Mouse (Mus musculus) cerebellum, adult 18-20 months (tissue): Measurements from ENCODE around the gene Prmt3.

Experiments
- DNase-seq, 2 experiments: peaks; one replicate each; pipeline ENCODE4 v3.0.0; 2021

Prmt3 gene

DNA sequence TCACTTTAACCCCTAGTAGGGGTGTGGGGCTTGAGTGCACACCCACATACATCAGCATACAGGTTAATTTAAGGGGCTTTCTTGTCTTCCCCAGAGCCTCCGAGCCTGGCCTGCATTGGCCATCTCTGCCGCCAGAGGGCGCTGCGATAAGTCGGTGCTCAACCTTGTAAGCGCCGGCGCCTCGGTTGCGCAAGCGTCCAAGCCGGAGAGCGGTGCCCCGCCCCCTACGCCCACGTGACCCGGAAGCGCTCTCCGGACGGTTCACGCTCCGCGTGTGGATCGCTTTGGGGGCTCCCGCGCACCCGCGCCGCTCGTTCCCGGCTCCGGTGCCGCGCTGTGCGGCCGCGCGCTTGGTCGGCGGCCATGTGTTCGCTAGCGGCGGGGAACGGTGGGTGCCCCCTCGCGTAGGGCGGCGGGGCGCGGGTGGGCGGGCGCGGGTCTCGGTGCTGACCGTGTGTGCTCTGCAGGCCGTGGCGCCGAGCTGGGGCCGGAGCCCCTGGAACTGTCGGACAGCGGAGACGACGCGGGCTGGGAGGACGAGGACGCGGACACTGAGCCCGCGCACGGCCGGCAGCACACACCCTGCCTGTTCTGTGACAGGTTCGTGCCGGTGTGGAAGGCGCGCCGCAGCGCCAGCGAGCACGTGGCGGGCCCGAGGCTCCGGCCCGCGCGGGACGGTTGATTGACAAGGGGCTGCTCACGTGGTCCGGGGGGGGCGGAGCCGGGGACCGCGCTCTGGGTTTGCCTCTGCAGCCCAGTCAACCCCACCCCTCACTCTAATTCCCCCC lies at the start of gene Prmt3:
Prmt3 (plus strand) TSS at position 233 of the 788 bp plus-strand sequence.
- peak; percentile 97 to 99 for DNase-seq

DNA sequence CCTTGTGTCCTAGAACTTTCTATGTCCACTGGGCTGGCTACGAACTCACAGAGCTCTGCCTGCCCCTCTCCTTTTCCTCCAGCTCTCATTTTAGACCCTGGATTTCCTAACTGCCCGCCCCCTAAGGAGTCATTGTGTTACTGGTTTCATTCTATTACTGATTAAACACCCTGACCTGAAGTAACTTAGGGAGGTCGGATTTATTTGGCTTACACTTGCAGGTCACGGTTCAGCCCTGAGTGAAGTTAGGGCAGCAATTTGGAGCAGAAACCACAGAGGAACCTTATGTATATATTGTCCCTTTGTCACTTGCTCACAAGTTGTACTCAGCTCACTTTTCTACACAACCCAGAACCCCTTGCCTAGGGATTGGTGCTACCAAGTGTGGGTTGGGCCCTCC lies 43.8 kb upstream of the Prmt3 start:
- no peak for DNase-seq

DNA sequence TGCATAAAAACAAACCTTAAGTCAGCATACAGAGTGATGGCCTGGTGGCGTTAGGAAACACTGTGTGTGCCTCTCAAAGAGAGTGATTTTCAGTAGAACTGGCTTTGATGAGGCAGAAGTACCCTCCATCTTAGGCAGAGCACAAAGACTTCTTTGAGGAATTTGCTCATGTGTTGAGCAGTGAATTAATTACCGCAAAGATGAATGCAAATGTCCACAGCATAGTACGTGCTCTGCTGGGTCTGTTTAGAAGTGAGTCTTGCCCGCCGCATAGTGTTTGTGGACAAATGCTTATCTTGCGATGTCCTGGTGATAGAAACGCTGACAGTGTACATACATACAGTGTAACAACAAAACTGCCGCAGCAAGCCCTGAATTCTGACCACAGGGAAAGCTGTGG lies 38.7 kb upstream of the Prmt3 start:
- DNase-seq = no peak

DNA sequence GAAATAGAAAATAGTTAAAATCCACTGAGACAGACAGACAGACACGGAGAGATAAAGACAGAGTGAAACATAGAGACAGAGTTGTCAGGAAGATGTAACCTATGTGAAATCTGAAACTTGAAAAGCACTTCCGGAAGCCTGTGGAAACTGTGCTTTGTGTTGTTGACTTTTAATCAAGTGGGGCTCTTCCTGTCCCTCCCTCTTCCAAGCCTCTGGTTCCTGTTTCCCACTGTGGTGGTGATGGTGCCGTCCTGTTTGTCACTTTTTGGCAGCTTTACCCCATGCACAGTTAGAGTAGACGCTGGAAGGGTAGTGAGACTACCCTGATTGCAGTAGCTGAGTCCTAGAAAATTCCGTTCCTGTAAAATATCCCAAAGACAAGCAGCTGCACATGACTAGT lies 36.7 kb upstream of the Prmt3 start:
- no peak for DNase-seq

DNA sequence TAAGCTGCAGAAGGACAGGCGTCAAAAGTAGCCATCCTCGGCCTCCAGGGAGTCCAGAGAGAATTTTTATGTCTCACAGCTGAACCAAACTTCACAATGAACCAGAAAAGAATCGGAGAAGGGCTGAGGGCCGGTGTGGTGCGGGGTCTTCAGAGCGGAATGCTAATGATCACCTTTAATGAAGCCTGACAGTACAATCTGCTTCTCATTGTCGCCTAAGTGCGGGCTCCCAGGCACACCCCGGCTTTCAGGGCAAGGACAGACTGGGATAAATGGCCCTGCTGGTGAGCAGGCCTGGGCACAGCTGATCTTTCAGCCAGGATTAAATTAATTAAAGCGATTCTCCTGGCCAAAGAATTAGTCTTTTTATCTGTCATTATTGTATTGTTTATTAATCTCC lies 36.2 kb upstream of the Prmt3 start:
- DNase-seq = no peak

DNA sequence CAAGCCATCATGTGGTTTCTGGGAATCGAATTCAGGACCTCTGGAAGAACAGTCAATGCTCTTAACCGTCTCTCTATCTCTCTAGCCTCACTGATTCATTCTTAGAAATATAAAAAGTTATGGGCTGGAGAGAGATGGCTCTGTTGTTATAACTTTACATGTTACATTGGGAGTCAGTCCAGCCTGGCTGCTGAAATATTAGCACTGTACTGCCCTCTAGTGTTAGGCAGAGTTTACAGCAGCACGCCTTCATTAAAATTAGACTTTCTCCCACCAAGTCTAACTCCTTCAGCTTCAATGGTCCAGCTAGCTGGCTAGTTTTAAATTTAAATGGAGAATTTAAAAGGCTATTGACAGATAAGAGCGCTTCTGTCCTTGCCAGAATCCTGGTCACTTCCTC lies 27.0 kb upstream of the Prmt3 start:
- DNase-seq = peak; percentile 19 to 28

DNA sequence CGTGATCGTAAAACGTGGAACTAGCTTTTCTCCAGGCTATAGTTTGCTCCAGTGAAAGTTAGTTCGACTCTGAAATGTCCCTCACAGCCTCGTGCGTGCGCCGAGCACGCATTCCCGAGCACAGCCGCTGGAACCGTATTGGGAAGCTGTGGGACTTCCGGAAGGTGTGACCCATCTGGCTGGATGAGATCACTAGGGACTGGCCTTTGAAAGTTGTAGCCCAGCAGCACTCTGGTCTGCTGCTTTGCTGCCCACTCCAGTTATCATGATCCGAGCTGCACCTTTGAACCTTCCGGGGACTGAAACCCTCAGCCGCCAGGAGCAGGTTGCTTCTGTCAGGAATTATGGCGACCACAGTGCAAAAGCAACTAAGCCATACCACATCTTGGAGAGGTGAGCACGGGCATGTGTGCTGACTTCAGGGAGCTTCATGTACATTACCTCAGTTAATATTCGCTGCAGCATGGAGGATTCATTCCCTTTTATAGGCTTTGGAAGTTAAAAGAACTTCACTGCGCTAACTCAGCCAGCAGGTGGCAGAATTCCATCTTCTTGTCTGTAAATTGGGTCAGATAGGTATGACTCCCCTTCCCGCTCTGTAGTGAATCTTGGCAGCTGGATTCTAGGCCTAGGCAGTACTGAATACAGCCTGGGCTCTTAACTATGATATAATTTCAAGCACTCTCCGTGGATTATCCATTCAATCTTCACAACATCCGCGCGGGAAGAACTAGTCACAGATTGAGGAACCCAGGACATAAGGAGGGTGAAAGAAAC lies 25.2 kb upstream of the Prmt3 start:
- peak; percentile 13 to 16 for DNase-seq

DNA sequence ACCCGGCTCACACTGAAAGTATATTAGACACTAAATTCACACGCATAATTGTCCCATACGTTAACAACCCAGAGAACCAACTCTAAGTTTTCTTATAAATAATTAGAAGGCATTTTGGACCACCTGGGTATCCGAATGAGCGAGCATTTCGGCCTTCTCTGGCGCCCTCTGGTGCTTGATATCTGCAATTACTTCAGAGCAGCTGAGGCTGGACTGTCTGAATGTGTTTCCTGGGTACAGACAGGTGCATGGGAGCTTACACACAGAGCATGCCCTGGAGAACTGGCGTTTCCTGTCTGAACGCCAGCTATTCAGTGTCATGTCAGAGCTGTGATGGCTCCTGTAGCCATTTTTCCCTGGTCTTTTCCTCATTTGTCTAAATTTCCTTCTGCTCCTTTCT lies 23.4 kb upstream of the Prmt3 start:
- peak; percentile 51 to 66 for DNase-seq

DNA sequence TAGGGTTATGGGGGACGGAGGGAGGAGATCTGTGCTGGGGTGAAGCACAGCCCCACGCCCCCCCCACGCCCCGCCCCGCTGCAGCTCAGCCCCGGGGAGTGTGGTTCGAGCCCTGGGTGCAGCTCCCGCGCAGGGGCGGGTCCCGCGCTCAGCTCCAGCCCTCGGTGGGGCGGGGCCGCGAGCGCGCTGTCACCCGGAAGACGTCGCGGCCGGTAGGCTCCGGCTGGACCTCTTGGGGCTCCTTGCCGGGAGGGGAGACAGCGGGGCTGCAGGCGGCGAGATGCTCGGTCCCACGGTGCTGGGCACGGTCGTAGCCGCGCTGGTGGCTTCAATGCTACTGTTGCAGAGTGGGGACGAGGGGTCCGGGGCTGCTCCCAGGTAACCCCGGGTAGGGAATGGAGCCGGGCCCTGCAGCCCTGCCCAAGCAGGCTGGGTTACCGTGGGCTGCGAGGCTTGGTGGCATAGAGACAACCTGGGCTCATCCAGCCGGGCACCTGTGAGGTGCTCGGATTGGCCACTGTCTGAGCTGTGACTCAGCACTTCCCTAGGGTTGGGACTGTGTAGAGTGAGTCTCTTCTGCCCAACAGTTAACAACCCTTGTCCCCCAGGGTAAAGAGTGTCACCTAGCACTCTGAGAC lies 19.1 kb upstream of the Prmt3 start, which contains the start of gene Htatip2:
Htatip2 (plus strand) TSS at position 182 of the 638 bp plus-strand sequence.
- DNase-seq = peak; percentile 22 to 35

DNA sequence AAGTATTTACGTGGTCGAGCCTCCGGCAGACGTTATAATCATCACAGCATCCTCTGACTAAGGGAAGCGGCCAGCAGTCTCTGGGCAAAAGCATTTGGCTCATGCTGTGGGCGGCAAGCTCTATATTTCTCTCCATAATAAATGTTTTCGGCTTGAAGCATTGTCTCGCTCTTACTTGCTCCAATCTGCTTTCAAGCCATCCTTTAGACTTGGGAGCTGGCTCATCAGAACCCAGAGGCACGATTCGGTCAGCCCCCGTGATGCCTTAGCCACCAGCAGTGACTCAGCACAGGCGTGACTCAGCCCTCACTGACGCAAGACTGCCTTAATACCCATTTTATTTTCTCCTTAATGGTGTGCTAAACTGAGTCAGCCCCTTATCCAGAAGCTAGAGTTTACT lies 15.5 kb upstream of the Prmt3 start:
- DNase-seq = no peak

DNA sequence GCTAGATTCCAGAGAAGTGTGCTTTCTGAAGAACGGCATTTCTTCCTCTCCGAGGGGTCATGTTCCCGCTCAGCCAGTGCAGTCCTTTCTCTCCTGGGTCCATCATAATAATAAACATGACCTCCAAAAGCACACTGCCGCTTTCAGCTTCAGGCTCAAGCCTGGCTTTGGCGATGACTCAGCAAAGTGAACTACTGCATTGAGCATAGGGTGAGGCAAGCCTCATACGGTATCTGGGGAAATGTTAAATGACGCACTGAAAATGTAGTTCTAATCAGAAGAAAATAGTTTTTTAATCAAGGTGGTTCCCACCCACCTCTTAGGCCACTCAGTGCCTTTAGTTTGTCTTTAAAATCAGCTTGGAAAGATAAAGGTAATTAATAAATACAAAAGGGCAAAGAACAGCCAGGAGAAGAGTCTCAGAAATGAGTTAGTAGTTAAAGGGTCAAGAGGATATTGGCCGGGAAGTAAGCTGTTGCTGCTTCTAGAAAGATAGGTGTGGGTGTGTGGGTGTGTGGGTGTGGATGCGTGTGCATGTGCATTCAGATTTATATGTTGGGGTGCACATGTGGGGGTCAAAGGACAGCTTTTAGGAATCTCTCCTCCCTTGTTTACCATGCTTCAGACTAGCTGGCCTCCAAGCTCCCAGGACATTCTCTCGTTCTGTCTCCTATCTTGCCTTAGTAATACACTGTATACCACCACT lies 14.0 kb upstream of the Prmt3 start:
- DNase-seq = no peak

DNA sequence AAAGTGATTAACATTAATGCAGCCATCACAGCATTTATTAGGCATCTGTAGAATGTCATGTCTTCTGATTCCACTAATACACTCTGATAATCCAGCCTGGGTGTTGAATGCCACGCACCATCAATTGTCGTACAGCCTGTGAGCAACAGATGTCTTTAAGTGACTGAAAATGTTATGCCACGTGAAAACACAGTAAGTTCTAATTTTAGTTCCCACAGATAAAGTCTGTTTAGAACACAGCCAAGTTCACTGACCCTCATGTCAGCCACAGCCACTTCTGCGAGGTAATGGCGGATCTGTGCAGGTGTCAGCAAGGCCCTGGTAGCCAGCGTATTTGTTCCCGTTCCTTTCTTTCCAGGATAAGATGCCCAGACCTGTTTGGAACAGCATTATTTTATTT lies 12.0 kb upstream of the Prmt3 start:
- DNase-seq = no peak

DNA sequence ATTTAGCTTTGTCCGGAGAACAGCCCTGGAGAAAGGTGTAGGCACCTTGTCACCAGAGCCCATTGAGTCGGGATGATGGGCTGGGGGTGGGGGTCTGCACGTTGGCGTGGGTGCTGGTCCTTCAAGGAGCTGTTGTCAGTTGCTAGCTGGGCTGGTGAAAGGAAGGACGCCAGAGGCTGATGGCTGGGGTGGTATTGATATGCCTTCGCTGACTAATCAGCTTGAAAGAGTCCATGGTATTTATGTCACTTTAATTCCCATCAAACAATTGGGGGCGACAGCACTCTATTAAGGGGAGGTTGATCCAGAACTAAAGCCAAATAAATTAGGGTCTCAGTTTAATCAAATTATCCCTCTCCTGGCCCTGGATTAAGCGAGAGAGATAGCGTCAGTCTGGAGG lies 9.6 kb upstream of the Prmt3 start:
- no peak for DNase-seq

DNA sequence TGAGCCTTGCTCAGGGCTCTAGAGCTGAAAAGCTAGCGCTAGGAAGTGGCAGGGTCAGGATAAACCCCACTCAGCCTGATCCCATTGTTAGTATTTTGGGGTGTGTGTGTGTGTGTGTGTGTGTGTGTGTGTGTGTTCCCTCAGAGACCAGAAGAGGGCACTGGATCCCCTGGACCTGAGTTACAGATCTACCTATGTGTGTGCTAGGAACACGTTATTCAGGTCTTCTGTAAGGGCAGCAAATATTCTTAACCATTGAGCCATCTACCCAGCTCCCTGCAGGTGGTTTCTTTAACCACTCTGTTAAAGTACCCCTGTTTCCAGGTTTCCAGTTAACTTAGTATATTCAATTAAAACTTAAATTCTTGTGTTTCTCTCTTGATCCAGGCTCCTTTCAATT lies 3.8 kb upstream of the Prmt3 start:
- DNase-seq = no peak

DNA sequence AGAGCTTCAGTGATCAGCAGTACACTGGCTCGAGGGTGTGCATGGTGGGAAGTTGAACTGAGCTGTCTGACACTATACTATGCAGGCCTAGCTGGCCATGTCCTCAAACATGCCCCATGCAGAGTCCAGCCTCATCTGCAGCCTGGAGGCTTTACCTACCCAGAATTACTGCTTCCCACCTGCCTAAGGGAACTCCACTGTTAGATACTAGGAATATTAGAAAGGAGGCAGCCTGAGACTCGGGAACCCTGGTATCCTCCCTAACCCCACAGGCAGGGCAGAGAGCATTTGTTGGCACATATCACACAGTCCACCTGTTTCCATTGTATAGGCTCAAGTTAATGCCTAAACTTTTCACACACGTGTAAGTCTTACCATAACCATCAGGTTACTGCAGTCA lies 561 bp upstream of the Prmt3 start:
- no peak for DNase-seq

DNA sequence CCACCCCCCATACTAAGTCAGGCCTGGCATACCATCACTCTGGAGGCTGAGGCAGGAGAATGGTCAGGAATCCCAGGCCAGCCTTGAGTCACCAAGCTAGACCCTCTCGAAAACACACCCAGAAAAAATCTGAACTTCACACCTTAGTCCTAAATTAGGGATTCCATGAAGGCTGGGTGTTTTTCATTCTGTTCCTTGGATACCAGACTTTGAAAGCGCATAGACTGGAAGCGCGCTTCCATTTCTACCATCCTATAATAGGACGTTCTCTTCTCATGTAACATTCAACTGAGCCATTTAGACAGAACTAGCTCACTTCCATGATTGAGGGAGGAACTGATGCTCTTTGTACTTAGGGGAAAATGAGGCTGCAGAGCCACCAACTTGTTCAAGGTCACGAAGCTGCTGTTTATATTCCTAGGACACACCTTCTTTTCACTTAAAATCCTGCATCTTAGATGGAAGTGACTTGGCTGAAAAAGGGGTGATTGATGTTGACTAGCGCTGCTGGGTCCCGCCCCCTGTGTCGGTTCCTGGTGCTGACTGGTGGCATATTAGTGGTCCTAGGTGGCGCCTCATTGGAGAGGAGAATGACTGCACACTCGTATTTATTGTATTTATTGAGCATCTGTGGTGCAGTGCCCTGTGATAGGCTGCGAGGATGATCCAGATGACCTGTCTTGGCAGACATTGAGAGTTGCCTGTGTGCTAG lies 914 bp downstream of the Prmt3 start:
- DNase-seq = peak in 1 of 2 experiments; percentile 13

DNA sequence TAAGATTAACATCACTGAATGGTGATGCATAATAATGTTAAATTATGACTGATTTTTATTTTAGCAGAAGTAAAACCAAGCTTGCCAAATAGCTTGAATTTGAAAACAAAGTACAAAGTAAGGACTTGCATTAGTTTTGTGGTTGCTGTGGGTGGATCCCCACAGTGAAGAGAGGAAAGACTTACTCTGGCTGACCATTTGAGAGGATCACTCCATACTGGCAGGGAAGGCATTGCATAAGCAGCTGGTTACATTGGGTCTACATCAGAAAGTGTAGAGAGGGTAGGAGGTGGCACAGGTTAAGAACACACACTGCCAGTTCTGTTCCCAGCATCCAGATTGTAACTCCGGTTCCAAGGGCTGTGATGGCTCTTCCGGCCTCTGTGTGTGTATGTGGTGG lies 4.9 kb downstream of the Prmt3 start:
- DNase-seq = no peak

DNA sequence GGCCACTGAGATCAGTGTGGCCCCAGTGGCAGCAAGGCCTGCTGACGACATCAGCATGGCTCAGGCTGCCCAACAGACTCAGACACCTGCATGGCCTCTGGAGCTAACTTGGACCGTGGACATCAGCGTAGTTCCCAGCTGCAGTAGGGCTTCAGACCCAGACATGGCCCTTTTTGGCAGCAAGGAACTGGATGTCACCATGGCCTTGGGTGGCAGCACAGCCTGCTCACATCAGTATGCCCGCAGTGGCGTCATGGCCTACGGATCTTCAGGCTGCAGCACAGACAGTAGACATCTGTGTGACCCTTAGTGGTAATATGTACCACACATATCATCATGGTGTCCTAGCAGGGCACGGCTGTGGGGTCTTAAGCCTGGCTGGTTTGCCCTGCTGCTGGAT lies 7.0 kb downstream of the Prmt3 start:
- no peak for DNase-seq

DNA sequence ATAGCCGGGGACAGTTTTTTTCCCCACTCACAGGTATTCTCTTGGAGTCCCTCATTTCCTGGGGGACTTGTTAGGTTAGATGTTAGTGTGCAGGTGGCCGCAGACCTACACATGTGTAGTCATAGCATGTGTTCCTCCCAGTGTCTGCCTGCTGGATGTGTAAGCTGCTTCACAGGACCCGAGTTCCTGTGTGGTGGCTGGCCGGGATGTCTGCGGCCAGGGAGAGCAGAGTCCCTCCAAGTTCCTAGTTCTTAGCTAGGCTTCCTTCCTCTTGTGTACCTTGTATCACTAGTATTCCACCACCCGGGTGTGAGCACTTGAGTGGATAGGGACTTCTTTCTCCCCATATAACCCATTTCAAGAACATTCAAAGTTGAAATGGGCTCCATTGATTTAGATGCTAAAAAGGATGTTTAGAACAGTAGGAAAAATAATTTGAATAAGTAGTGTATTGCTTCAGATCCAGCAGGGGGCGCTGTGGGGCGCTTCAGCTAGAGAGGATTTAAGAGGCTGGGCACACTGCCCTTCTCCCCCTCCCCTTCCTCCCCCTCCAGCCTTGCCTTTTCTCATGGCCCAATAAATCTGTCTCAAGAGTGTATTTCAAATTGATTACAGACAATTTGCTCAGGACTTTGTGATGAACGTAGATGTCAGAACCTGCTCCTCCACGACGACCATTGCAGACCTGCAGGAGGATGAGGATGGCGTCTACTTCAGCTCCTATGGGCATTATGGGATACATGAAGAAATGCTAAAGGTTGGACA lies 8.7 kb downstream of the Prmt3 start:
- DNase-seq = peak; percentile 34 to 52

DNA sequence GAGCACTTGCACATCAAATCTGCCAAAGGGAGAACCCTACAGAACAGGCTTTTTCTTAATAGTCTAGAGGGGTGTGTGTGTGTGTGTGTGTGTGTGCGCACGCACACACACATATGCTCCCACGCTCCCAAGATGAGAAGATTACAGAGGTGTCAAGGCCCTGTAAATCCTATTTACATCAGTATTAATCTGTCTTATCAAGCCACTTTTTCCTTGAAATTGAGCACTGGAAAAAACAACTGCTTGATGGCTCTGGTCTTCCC lies 9.2 kb downstream of the Prmt3 start:
- no peak for DNase-seq

DNA sequence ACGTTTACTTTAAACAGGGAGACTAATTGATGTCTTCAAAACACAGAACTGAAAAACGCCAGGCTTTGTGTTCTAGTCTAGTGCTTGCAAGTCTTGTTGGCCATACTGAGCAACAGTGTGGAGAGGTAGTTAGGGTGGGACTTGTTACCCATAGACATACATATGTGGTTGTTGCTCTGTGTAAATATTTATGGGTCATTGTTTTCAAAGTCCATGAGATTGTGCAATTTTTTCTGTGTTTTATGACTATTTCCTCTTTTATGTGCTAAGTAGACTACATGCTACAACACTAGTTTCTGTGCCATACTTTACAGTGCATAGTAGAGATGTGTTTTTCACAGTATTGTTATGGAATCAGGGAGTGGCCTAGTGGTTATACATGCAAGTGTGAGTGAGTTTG lies 16.2 kb downstream of the Prmt3 start:
- no peak for DNase-seq

DNA sequence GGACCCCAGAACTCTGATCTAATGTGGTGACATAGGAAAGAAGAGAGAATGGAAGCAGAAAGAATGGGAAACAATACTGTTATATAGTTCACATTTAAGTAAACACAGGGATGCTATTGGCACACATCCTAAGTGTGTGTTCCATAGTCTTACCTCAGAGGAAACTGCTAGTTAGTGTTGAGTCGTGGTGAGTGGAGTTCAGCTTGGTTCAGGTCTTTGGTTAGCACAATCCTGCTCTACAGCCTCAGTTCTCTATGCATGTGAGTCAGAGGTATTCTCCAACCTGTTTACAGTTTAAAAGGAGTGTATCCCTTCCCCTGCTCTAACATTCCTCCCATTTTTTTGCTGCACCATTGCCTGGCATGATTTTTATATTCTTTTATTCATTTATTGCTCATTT lies 19.0 kb downstream of the Prmt3 start:
- DNase-seq = no peak
